Mouse (Mus musculus): ENCODE measurements at regions not wholly inside any gene's neighbourhood (a gene's known extent, or its start where the extent isn't known, plus 50 kb on each side); places are given as distances from the start of the nearest gene placed in this dataset.

GRCm38 (mm10) chr14:72234234-72235075 is 257.2 kb downstream of the Gm9195 start:
- TF ChIP-seq CTCF (IDR thresholded peaks at IDR 0.05; ENCODE audit: insufficient read depth, low read length) (no peak), POLR2A (IDR thresholded peaks at IDR 0.05; ENCODE audit: borderline replicate concordance, extremely low read depth, low read depth, low read length) (no peak)
